Mouse (Mus musculus) liver (tissue): ENCODE results near the gene Vmn1r113.
"Not testable (repeated sequence)": the region's sequence is repeated elsewhere in the genome, so short reads cannot be mapped to it uniquely, and the experiment has no call there.

ENCODE experiments used
- DNase-seq: peaks from one replicate; pipeline ENCODE4 v3.0.0-alpha.2; 2020; ENCODE audit warnings: mixed read lengths

Gene Vmn1r113

GRCm38 (mm10) chr7:20786985-20787384 lies at the start of gene Vmn1r113:
Vmn1r113 (plus strand) TSS chr7:20787285.
- not testable (repeated sequence) for DNase-seq

GRCm38 (mm10) chr7:20770885-20771284 lies 16.2 kb upstream of the Vmn1r113 start, which contains the start of gene Vmn1r112:
Vmn1r112 (plus strand) TSS chr7:20771185.
- DNase-seq, result not testable (repeated sequence)

- DNase-seq, result not testable (repeated sequence)
Observed at GRCm38 (mm10) chr7:20812086-20812485, 25.0 kb downstream of the Vmn1r113 start, which contains the start of gene Vmn1r114. Vmn1r114 (minus strand) TSS chr7:20812186.
